Mouse (Mus musculus) MEL (cell line): ENCODE measurements around the gene Ogfod2. TPM values are rescaled to one million over a fixed set of nuclear protein-coding genes. Genes with fewer than 3 reads are reported as not detected.

Experiments used
- DNase-seq: peaks from one replicate; pipeline ENCODE4 v3.0.0; 2011; ENCODE audit warnings: low read depth, low spot score
- H3K27ac ChIP-seq: 2 replicates; pipeline ENCODE4 v1.5.1; 2012; ENCODE audit warnings: low read depth, mild to moderate bottlenecking, control low read depth, low read length, moderate library complexity; ENCODE audit not compliant: control insufficient read depth
- H3K27me3 ChIP-seq, 2 experiments: fragments of 150-350 bp in 1 of 2; sonication (generic) in 1 of 2; 2 replicates each; pipeline ENCODE4 v1.6.1; 2012; ENCODE audit warnings: low read length in 2 of 2, mild to moderate bottlenecking in 2 of 2, improper control_type of control experiment in 1 of 2, moderate library complexity in 1 of 2; ENCODE audit not compliant: insufficient read depth in 2 of 2, control insufficient read depth in 1 of 2
- H3K36me3 ChIP-seq, 2 experiments: 2 replicates each; pipeline ENCODE4 v1.6.1; 2012 to 2014; ENCODE audit warnings: low read length in 2 of 2, improper control_type of control experiment in 1 of 2, inconsistent platforms in 1 of 2, mild to moderate bottlenecking in 1 of 2; ENCODE audit not compliant: insufficient read depth in 2 of 2, control insufficient read depth in 1 of 2
- H3K4me1 ChIP-seq, 2 experiments: fragments of 150-350 bp in 1 of 2; sonication (generic) in 1 of 2; 2 replicates each; pipeline ENCODE4 v1.6.1; 2012; ENCODE audit warnings: low read length in 2 of 2, improper control_type of control experiment in 1 of 2, mild to moderate bottlenecking in 1 of 2; ENCODE audit not compliant: insufficient read depth in 2 of 2, control insufficient read depth in 1 of 2
- H3K4me3 ChIP-seq, 2 experiments: fragments of 150-350 bp in 1 of 2; sonication (generic) in 1 of 2; 2 replicates each; pipeline ENCODE4 v1.5.1; 2012; ENCODE audit warnings: low read depth in 2 of 2, low read length in 2 of 2, mild to moderate bottlenecking in 2 of 2, moderate library complexity in 2 of 2, control low read depth in 1 of 2, improper control_type of control experiment in 1 of 2; ENCODE audit not compliant: control insufficient read depth in 1 of 2, insufficient read depth in 1 of 2
- H3K79me2 ChIP-seq: 2 replicates; pipeline ENCODE4 v1.6.1; 2012; ENCODE audit warnings: mild to moderate bottlenecking, low read length, moderate library complexity; ENCODE audit not compliant: control insufficient read depth, poor library complexity, insufficient read depth
- H3K9ac ChIP-seq: 2 replicates; pipeline ENCODE4 v1.6.1; 2012; ENCODE audit warnings: low read depth, mild to moderate bottlenecking, control low read depth, low read length, moderate library complexity; ENCODE audit not compliant: control insufficient read depth, poor library complexity, severe bottlenecking
- H3K9me3 ChIP-seq: fragments of 150-350 bp; sonication (generic); replicated peaks from 2 replicates; pipeline ENCODE4 v1.6.1; 2012; ENCODE audit warnings: mild to moderate bottlenecking, low read length, improper control_type of control experiment, moderate library complexity; ENCODE audit not compliant: insufficient read depth
- BHLHE40 ChIP-seq: IDR thresholded peaks from 2 replicates; pipeline ENCODE4 v1.6.1; 2012; ENCODE audit warnings: low read depth, mild to moderate bottlenecking, inconsistent platforms, low read length, improper control_type of control experiment, borderline replicate concordance
- CTCF ChIP-seq, 3 experiments: IDR thresholded peaks in 2 of 3; conservative IDR thresholded peaks in 1 of 3; 2 replicates each; pipeline ENCODE4 v1.5.1; 2011 to 2012; ENCODE audit warnings: low read length in 3 of 3, low read depth in 2 of 3, mild to moderate bottlenecking in 2 of 3, improper control_type of control experiment in 1 of 3, inconsistent platforms in 1 of 3, mixed read lengths in 1 of 3, moderate library complexity in 1 of 3; ENCODE audit not compliant: control insufficient read depth in 1 of 3, insufficient read depth in 1 of 3, poor library complexity in 1 of 3, severe bottlenecking in 1 of 3
- E2F4 ChIP-seq: IDR thresholded peaks from 2 replicates; pipeline ENCODE4 v1.6.1; 2011; ENCODE audit warnings: low read depth, low read length, improper control_type of control experiment, borderline replicate concordance
- ELF1 ChIP-seq: IDR thresholded peaks from 2 replicates; pipeline ENCODE4 v1.6.1; 2014; ENCODE audit warnings: low read depth, mild to moderate bottlenecking, inconsistent platforms, low read length, improper control_type of control experiment, moderate library complexity
- ETS1 ChIP-seq: IDR thresholded peaks from 2 replicates; pipeline ENCODE4 v1.6.1; 2012; ENCODE audit warnings: low read depth, mild to moderate bottlenecking, inconsistent platforms, low read length, improper control_type of control experiment, moderate library complexity
- HCFC1 ChIP-seq: IDR thresholded peaks from 2 replicates; pipeline ENCODE4 v1.6.1; 2012; ENCODE audit warnings: low read depth, mild to moderate bottlenecking, inconsistent platforms, low read length, improper control_type of control experiment, moderate library complexity
- JUND ChIP-seq: IDR thresholded peaks from 2 replicates; pipeline ENCODE4 v1.6.1; 2011; ENCODE audit warnings: low read depth, mild to moderate bottlenecking, improper control_type of control experiment, low read length
- MAX ChIP-seq: IDR thresholded peaks from 2 replicates; pipeline ENCODE4 v1.6.1; 2011; ENCODE audit warnings: low read length, improper control_type of control experiment
- MEF2A ChIP-seq: IDR thresholded peaks from 2 replicates; pipeline ENCODE4 v1.6.1; 2014; ENCODE audit warnings: low read depth, mild to moderate bottlenecking, inconsistent platforms, low read length, improper control_type of control experiment; ENCODE audit not compliant: poor library complexity, insufficient replicate concordance, severe bottlenecking; ENCODE audit errors: extremely low read depth
- MXI1 ChIP-seq: IDR thresholded peaks from 2 replicates; pipeline ENCODE4 v1.6.1; 2011; ENCODE audit warnings: mild to moderate bottlenecking, low read depth, low read length, improper control_type of control experiment
- MYC ChIP-seq: IDR thresholded peaks from 2 replicates; pipeline ENCODE4 v1.6.1; 2011; ENCODE audit warnings: low read depth, mild to moderate bottlenecking, low read length, improper control_type of control experiment, moderate library complexity
- NELFE ChIP-seq: IDR thresholded peaks from 2 replicates; pipeline ENCODE4 v1.6.1; 2011; ENCODE audit warnings: low read depth, low read length, improper control_type of control experiment
- NRF1 ChIP-seq: IDR thresholded peaks from 2 replicates; pipeline ENCODE4 v1.6.1; 2014; ENCODE audit warnings: low read depth, mild to moderate bottlenecking, inconsistent platforms, low read length, improper control_type of control experiment, moderate library complexity; ENCODE audit not compliant: poor library complexity, insufficient read depth, severe bottlenecking
- POLR2A ChIP-seq, 2 experiments: IDR thresholded peaks; 2 replicates each; pipeline ENCODE4 v1.6.1; 2011 to 2012; ENCODE audit warnings: low read length in 2 of 2, mild to moderate bottlenecking in 2 of 2, control low read depth in 1 of 2, improper control_type of control experiment in 1 of 2, low read depth in 1 of 2, moderate library complexity in 1 of 2; ENCODE audit not compliant: control insufficient read depth in 1 of 2, insufficient read depth in 1 of 2, poor library complexity in 1 of 2
- SIN3A ChIP-seq: IDR thresholded peaks from 2 replicates; pipeline ENCODE4 v1.6.1; 2012; ENCODE audit warnings: low read length, improper control_type of control experiment, inconsistent platforms
- SMC3 ChIP-seq: IDR thresholded peaks from 2 replicates; pipeline ENCODE4 v1.6.1; 2011; ENCODE audit warnings: low read depth, low read length, improper control_type of control experiment
- TBP ChIP-seq: IDR thresholded peaks from 2 replicates; pipeline ENCODE4 v1.8.0; 2011; ENCODE audit warnings: low read depth, low read length, improper control_type of control experiment
- TCF12 ChIP-seq: IDR thresholded peaks from 2 replicates; pipeline ENCODE4 v1.6.1; 2014; ENCODE audit warnings: low read depth, mild to moderate bottlenecking, inconsistent platforms, low read length, improper control_type of control experiment, moderate library complexity
- USF1 ChIP-seq: IDR thresholded peaks from 2 replicates; pipeline ENCODE4 v1.6.1; 2014; ENCODE audit warnings: low read depth, mild to moderate bottlenecking, inconsistent platforms, low read length, improper control_type of control experiment, moderate library complexity
- USF2 ChIP-seq, 2 experiments: IDR thresholded peaks; 2 replicates each; pipeline ENCODE4 v1.6.1; 2011 to 2012; ENCODE audit warnings: improper control_type of control experiment in 2 of 2, low read length in 2 of 2, borderline replicate concordance in 1 of 2, inconsistent platforms in 1 of 2, low read depth in 1 of 2, mild to moderate bottlenecking in 1 of 2; ENCODE audit not compliant: insufficient read depth in 1 of 2
- ZC3H11A ChIP-seq: IDR thresholded peaks from 2 replicates; pipeline ENCODE4 v1.6.1; 2012; ENCODE audit warnings: low read depth, mild to moderate bottlenecking, inconsistent platforms, low read length, improper control_type of control experiment
- ZMIZ1 ChIP-seq: IDR thresholded peaks from 2 replicates; pipeline ENCODE4 v1.6.1; 2012; ENCODE audit warnings: low read depth, mild to moderate bottlenecking, inconsistent platforms, low read length, improper control_type of control experiment, moderate library complexity
- ZNF384 ChIP-seq: IDR thresholded peaks from 2 replicates; pipeline ENCODE4 v1.6.1; 2012; ENCODE audit warnings: low read depth, mild to moderate bottlenecking, inconsistent platforms, low read length, improper control_type of control experiment
- polyA plus RNA-seq, 2 experiments: library from polyadenylated mRNA; stranded (reverse) in 1 of 2; unstranded in 1 of 2; fragments of >175 nt in 1 of 2; fragments of >200 nt in 1 of 2; gene quantifications; 2 replicates each; pipeline versions ENCODE4 v1.2.1 to v1.2.4; 2012; ENCODE audit warnings: low replicate concordance in 2 of 2, low read depth in 1 of 2; ENCODE audit not compliant: insufficient read length in 2 of 2, insufficient read depth in 1 of 2, missing spikeins in 1 of 2
- total RNA-seq: library from RNA; depleted of rRNA; stranded (reverse); fragments of 300-350 nt; gene quantifications from 2 replicates; pipeline ENCODE4 v1.2.3, GENCODE M21; 2012; rRNA removed

The Ogfod2 gene
- total RNA-seq, result 37.9 and 39.8 TPM in 2 replicates
- 10 to 100 TPM in 1 of 2 experiments, not detected in 1; 51.2 TPM for polyA plus RNA-seq

- peak within 1 kb of the TSS; percentile 77 to 95 for H3K4me3 ChIP-seq
- peak; percentile 98 for DNase-seq
- peaks cover 0 to 9% of the 10 kb centered on the region in 2 experiments; a peak in 3 of 4 replicates for H3K4me1 ChIP-seq
- peaks cover 40% of the 10 kb centered on the region for H3K79me2 ChIP-seq
- H3K9ac ChIP-seq, result peak within 1 kb of the TSS; percentile 98
- no peak; the same call in 1 of the 2 replicates for TF ChIP-seq MYC
- peak; percentile 96 for TF ChIP-seq ELF1
- peak; percentile 88 for TF ChIP-seq MXI1
- TF ChIP-seq JUND, result no peak
- peak in 2 of 3 experiments; percentile 41 to 55; a peak in 4 of 6 replicates for TF ChIP-seq CTCF (IDR thresholded peaks at IDR 0.05 in 2 of 3, conservative IDR thresholded peaks at IDR 0.05 in 1 of 3; ENCODE audit: control insufficient read depth in 1 of 3, insufficient read depth in 1 of 3, low read depth in 2 of 3, low read length in 3 of 3, poor library complexity in 1 of 3, severe bottlenecking in 1 of 3)
- no peak for TF ChIP-seq ZC3H11A
- TF ChIP-seq SIN3A, result peak; percentile 99
- TF ChIP-seq BHLHE40, result peak; percentile 68
- no peak for TF ChIP-seq MEF2A
- TF ChIP-seq MAX, result peak; percentile 94
- TF ChIP-seq ZNF384, result no peak
- TF ChIP-seq NELFE, result peak; percentile 78
- TF ChIP-seq SMC3, result 0 out of 2 replicates have a peak, but pooled peaks have one; percentile 17
- TF ChIP-seq E2F4, result no peak
- peak; percentile 85 for TF ChIP-seq HCFC1
- peak; percentile 58 for TF ChIP-seq TCF12
- peak; percentile 76 for TF ChIP-seq ZMIZ1
- TF ChIP-seq USF2 (IDR thresholded peaks at IDR 0.05; ENCODE audit: borderline replicate concordance in 1 of 2, insufficient read depth in 1 of 2, low read depth in 1 of 2, low read length in 2 of 2), result peak; percentile 55 to 90
- TF ChIP-seq POLR2A (IDR thresholded peaks at IDR 0.05; ENCODE audit: control insufficient read depth in 1 of 2, insufficient read depth in 1 of 2, low read depth in 1 of 2, low read length in 2 of 2, poor library complexity in 1 of 2), result peak; percentile 29 to 74
- TF ChIP-seq TBP, result peak; percentile 74
- peak; percentile 97 for TF ChIP-seq USF1
- TF ChIP-seq ETS1, result peak; percentile 31; the same call in 1 of the 2 replicates
- peak; percentile 49; the same call in 1 of the 2 replicates for TF ChIP-seq NRF1
- H3K9me3 ChIP-seq, result no peaks in the 10 kb centered on the region
- 0 out of 4 replicates have a peak, but pooled peaks cover 0 to 2% of the 10 kb centered on the region in 2 experiments for H3K36me3 ChIP-seq
- H3K27ac ChIP-seq, result peak within 1 kb of the TSS; percentile 99
- H3K27me3 ChIP-seq, result no peaks in the 10 kb centered on the region
Measured at GRCm38 (mm10) chr5:124111742-124112497, at the start of gene Ogfod2. Gene Ogfod2, plus strand, starts transcription at chr5:124112297.
